Mouse (Mus musculus) liver, embryonic 15.5 days (tissue): Measurements from ENCODE around the gene Itga9. TPM values are rescaled to one million over a fixed set of nuclear protein-coding genes. Genes with fewer than 3 reads are reported as not detected.
A peak's percentile ranks its signal among the peaks of the same experiment; 100 is the strongest.

Source experiments
- ATAC-seq: fragments of 200-750 bp; cut with Nextera tagmentation; 2 replicates; pipeline ENCODE4 v1.8.0; 2017; ENCODE audit warnings: moderate number of reproducible peaks, mild to moderate bottlenecking, moderate library complexity; ENCODE audit not compliant: insufficient read depth
- H3K27ac ChIP-seq: fragments of 300-500 bp; sonication (generic); replicated peaks from 2 replicates; pipeline ENCODE4 v1.5.1; 2015; ENCODE audit warnings: mild to moderate bottlenecking, inconsistent platforms
- H3K27me3 ChIP-seq: fragments of 300-500 bp; sonication (generic); 2 replicates; pipeline ENCODE4 v1.6.1; 2015; ENCODE audit warnings: mild to moderate bottlenecking, inconsistent platforms
- H3K36me3 ChIP-seq: fragments of 300-500 bp; sonication (generic); replicated peaks from 2 replicates; pipeline ENCODE4 v1.6.1; 2015; ENCODE audit warnings: moderate library complexity, mild to moderate bottlenecking, inconsistent platforms
- H3K4me1 ChIP-seq: fragments of 300-500 bp; sonication (generic); replicated peaks from 2 replicates; pipeline ENCODE4 v1.6.1; 2015; ENCODE audit warnings: inconsistent platforms
- H3K4me2 ChIP-seq: fragments of 300-500 bp; sonication (generic); 2 replicates; pipeline ENCODE4 v1.6.1; 2015; ENCODE audit warnings: moderate library complexity, mild to moderate bottlenecking, inconsistent platforms
- H3K4me3 ChIP-seq: fragments of 300-500 bp; sonication (generic); replicated peaks from 2 replicates; pipeline ENCODE4 v1.5.1; 2015; ENCODE audit warnings: mild to moderate bottlenecking, inconsistent platforms
- H3K9ac ChIP-seq: fragments of 300-500 bp; sonication (generic); 2 replicates; pipeline ENCODE4 v1.6.1; 2015; ENCODE audit warnings: moderate library complexity, mild to moderate bottlenecking, inconsistent platforms
- H3K9me3 ChIP-seq: fragments of 300-500 bp; sonication (generic); replicated peaks from 2 replicates; pipeline ENCODE4 v1.6.1; 2016; ENCODE audit warnings: inconsistent platforms
- WGBS: fragments of 180-500 bp; shearing (Covaris S2); methylation state at CpG from one replicate; pipeline ENCODE4 v1.1.7; 2015; ENCODE audit warnings: mixed read lengths; ENCODE audit not compliant: insufficient replicate concordance; 5-methylcytosine and 5-hydroxymethylcytosine counted together
- polyA plus RNA-seq: library from polyadenylated mRNA; unstranded; fragments of >200 nt; fragmentation: Nextera tagmentation; extraction: Ambion mirVana; gene quantifications from 2 replicates; pipeline ENCODE4 v1.2.1, GENCODE M21; 2015

Itga9 gene
- polyA plus RNA-seq: 3.4 and 5.0 TPM in 2 replicates

DNA sequence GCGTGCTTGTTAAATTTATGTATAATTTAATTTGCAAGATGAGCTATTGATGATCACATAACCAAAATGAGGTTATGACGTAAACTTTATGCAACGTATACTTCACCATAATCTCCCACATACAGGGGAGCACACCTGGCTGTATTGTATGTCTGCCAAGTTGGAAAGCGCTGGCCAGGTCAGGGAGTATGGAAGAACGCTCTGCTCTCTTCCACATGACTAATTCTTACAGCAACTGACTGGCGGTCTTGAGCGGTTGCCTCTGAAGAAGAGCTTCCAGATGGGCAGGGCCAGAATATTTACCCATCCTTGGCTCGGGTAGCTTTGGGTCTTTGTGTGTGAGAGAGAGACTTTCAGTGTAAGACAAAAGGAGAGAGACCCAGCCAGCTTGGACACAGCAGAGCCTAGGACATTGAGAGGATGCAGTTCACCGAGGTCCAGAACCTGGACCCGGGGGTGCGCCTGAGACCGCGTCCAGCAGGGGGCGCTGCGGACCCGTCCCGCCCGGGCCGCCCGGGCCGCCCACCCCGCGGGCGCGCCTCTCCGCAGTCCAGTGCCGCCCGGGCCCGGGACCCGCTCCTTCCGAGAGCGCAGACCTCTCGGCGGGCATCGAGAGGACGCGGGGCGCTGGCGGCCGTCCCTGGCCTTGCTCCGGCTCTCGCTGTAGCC is at the start of gene Itga9:
Gene Itga9 (plus strand): TSS at position 543 of the 669 bp plus-strand sequence.
- Histone ChIP-seq H3K9ac (peak within 1 kb of the TSS; percentile 42; the same call in 1 of the 2 replicates), H3K9me3 (no peaks in the 10 kb centered on the region), H3K4me2 (peak within 1 kb of the TSS; percentile 75), H3K4me1 (no peaks in the 10 kb centered on the region), H3K27ac (no peak within 1 kb of the TSS), H3K36me3 (no peaks in the 10 kb centered on the region), H3K27me3 (peaks cover 59% of the 10 kb centered on the region), H3K4me3 (peak within 1 kb of the TSS; percentile 56)
- ATAC-seq: peak; percentile 62; the same call in 1 of the 2 replicates
- WGBS: 10% methylated on average over 42 of the region's 42 CpGs

GRCm38 (mm10) chr9:118556951-118557780 is 49.3 kb upstream of the Itga9 start:
- no peaks in the 10 kb centered on the region for H3K4me1 ChIP-seq
- ATAC-seq: peak; percentile 22; the same call in 1 of the 2 replicates
- no peak overlapping the region for H3K4me2 ChIP-seq
- no peak overlapping the region for H3K9ac ChIP-seq
- no peaks in the 10 kb centered on the region for H3K9me3 ChIP-seq
- no peaks in the 10 kb centered on the region for H3K27me3 ChIP-seq
- no peak overlapping the region for H3K4me3 ChIP-seq
- no peak overlapping the region for H3K27ac ChIP-seq
- peaks cover 78% of the 10 kb centered on the region for H3K36me3 ChIP-seq
- 84% methylated on average over 24 of the region's 24 CpGs for WGBS

GRCm38 (mm10) chr9:118563356-118563755 is 43.1 kb upstream of the Itga9 start:
- Histone ChIP-seq H3K36me3 (peaks cover 88% of the 10 kb centered on the region), H3K4me3 (no peak overlapping the region), H3K4me1 (no peaks in the 10 kb centered on the region), H3K27me3 (no peaks in the 10 kb centered on the region), H3K27ac (no peak overlapping the region), H3K9me3 (no peaks in the 10 kb centered on the region), H3K4me2 (no peak overlapping the region), H3K9ac (no peak overlapping the region)
- WGBS: 82% methylated on average over 11 of the region's 11 CpGs
- no peak for ATAC-seq

DNA sequence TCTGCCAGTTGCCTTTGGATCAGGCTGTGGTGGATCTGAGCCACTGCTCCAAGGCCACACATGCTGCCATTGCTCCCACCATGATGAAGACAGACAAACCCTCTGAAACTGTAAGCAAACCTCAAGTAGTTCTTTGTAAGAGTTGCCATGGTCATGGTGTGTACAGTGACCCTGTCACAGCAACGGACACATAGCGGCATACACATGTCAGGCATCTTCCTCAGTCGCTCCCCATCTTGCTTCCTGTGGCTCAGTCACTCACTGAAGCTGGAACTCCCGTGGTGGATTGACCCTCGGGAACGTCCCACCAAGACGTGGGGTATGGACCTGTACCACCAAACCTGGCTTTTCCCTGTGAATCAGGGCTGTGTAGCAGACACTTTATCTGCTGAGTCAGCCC is 42.6 kb upstream of the Itga9 start:
- no peaks in the 10 kb centered on the region for H3K9me3 ChIP-seq
- no peaks in the 10 kb centered on the region for H3K27me3 ChIP-seq
- no peak overlapping the region for H3K4me2 ChIP-seq
- no peaks in the 10 kb centered on the region for H3K4me1 ChIP-seq
- H3K4me3 ChIP-seq: no peak overlapping the region
- 79% methylated on average over 7 of the region's 7 CpGs for WGBS
- H3K36me3 ChIP-seq: peaks cover 84% of the 10 kb centered on the region
- H3K27ac ChIP-seq: no peak overlapping the region
- ATAC-seq: no peak
- H3K9ac ChIP-seq: no peak overlapping the region

- no peak overlapping the region for H3K9ac ChIP-seq
- no peak overlapping the region for H3K4me3 ChIP-seq
- H3K27ac ChIP-seq: no peak overlapping the region
- no peaks in the 10 kb centered on the region for H3K27me3 ChIP-seq
- no peaks in the 10 kb centered on the region for H3K4me1 ChIP-seq
- no peak overlapping the region for H3K4me2 ChIP-seq
- H3K9me3 ChIP-seq: no peaks in the 10 kb centered on the region
- 86% methylated on average over 16 of the region's 16 CpGs for WGBS
- peaks cover 84% of the 10 kb centered on the region for H3K36me3 ChIP-seq
- no peak for ATAC-seq
Observed at GRCm38 (mm10) chr9:118564696-118565095, 41.8 kb upstream of the Itga9 start.

GRCm38 (mm10) chr9:118569328-118569727 is 37.2 kb upstream of the Itga9 start:
- Histone ChIP-seq H3K4me3 (no peak overlapping the region), H3K9me3 (no peaks in the 10 kb centered on the region), H3K27me3 (no peaks in the 10 kb centered on the region), H3K4me2 (no peak overlapping the region), H3K27ac (no peak overlapping the region), H3K9ac (no peak overlapping the region), H3K4me1 (no peaks in the 10 kb centered on the region), H3K36me3 (peaks cover 82% of the 10 kb centered on the region)
- no peak for ATAC-seq
- 82% methylated on average over 6 of the region's 6 CpGs for WGBS

- no peak for ATAC-seq
- WGBS: 70% methylated on average over 4 of the region's 4 CpGs
Observed at GRCm38 (mm10) chr9:118570865-118571264, 35.6 kb upstream of the Itga9 start.

DNA sequence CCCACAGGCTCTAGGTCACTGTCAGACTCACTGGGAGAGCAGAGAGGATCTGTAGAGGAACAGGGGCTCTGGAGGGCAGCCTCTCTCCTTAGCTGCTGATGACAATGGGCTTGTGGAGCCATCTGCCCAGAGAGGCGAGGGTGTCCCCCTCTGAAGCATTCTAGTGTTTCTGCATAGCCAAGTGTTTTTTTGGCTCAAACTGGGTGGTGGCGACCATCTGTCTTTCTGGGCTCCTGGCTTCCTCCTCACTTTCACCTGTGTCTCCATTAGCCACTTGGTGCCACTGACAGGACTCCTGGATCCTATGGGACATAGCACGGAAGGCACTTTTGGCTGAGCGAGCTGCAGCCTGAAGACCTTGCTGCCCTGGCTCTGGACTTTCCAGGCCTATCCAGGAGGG is 34.8 kb upstream of the Itga9 start:
- peaks cover 74% of the 10 kb centered on the region for H3K36me3 ChIP-seq
- H3K4me2 ChIP-seq: no peak overlapping the region
- no peak for ATAC-seq
- 68% methylated on average over 4 of the region's 4 CpGs for WGBS
- no peaks in the 10 kb centered on the region for H3K9me3 ChIP-seq
- H3K27me3 ChIP-seq: no peaks in the 10 kb centered on the region
- H3K9ac ChIP-seq: no peak overlapping the region
- H3K27ac ChIP-seq: no peak overlapping the region
- no peaks in the 10 kb centered on the region for H3K4me1 ChIP-seq
- H3K4me3 ChIP-seq: no peak overlapping the region

More at GRCm38 (mm10) chr9:118570865-118571264, 35.6 kb upstream of the Itga9 start:
- Histone ChIP-seq H3K9me3 (no peaks in the 10 kb centered on the region), H3K9ac (no peak overlapping the region), H3K4me2 (no peak overlapping the region), H3K4me1 (no peaks in the 10 kb centered on the region), H3K36me3 (peaks cover 79% of the 10 kb centered on the region), H3K27ac (no peak overlapping the region), H3K27me3 (no peaks in the 10 kb centered on the region), H3K4me3 (no peak overlapping the region)

DNA sequence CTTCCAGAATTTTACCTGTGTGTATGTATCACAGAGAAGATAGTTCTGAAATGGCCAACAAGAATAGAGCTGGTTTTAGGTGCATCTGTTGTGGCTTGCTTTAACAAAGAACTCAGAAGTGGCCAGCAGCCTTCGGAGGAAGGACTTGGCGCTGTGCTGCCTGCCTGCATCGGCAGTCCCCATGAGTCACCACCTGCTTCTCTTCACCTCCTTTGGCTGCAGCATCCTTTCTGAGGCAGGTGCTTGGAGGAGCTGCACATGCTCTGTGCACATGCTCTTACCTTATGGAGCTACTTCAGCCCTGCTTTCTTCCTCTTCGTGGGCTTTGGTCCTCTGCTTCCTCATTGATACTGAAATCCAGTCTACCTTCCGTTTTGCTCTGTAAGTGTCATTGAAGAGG is 31.6 kb upstream of the Itga9 start:
- H3K36me3 ChIP-seq: peaks cover 74% of the 10 kb centered on the region
- WGBS: 73% methylated on average over 5 of the region's 5 CpGs

GRCm38 (mm10) chr9:118580371-118580770 is 26.1 kb upstream of the Itga9 start:
- H3K9ac ChIP-seq: no peak overlapping the region
- no peak overlapping the region for H3K27ac ChIP-seq
- ATAC-seq: no peak
- 75% methylated on average over 6 of the region's 6 CpGs for WGBS
- no peaks in the 10 kb centered on the region for H3K27me3 ChIP-seq
- peaks cover 46% of the 10 kb centered on the region for H3K36me3 ChIP-seq
- no peak overlapping the region for H3K4me2 ChIP-seq
- H3K4me3 ChIP-seq: no peak overlapping the region
- H3K4me1 ChIP-seq: 0 out of 2 replicates have a peak, but pooled peaks cover 2% of the 10 kb centered on the region
- no peaks in the 10 kb centered on the region for H3K9me3 ChIP-seq

More for the DNA sequence above, 31.6 kb upstream of the Itga9 start:
- no peak for ATAC-seq
- Histone ChIP-seq H3K4me3 (no peak overlapping the region), H3K9ac (no peak overlapping the region), H3K4me1 (no peaks in the 10 kb centered on the region), H3K9me3 (no peaks in the 10 kb centered on the region), H3K4me2 (no peak overlapping the region), H3K27ac (no peak overlapping the region), H3K27me3 (no peaks in the 10 kb centered on the region)

DNA sequence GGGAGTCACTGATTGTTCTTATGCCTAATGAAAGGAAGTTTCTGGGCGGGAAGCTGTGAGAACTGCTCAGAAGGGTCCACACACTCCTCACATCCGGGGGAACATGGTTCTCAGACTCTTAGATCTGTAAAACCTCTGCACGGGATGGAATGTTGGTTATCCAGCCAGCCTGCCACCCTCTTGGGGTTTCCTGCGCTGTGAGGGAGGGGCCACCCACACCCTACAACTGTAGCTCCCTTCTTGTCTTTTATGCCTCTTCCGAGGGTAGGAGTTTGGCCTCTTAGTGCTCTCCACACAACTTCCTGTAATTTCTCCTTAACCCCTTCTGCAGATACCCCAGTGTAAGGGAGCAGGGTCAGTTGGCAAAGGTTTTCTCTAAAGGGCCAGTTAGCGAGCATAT is 23.7 kb upstream of the Itga9 start:
- Histone ChIP-seq H3K27me3 (no peaks in the 10 kb centered on the region), H3K27ac (no peak overlapping the region), H3K36me3 (peaks cover 33% of the 10 kb centered on the region), H3K4me2 (no peak overlapping the region), H3K4me3 (no peak overlapping the region), H3K9me3 (no peaks in the 10 kb centered on the region), H3K9ac (no peak overlapping the region), H3K4me1 (0 out of 2 replicates have a peak, but pooled peaks cover 2% of the 10 kb centered on the region)
- 23% methylated on average over 6 of the region's 6 CpGs for WGBS
- no peak for ATAC-seq
